Mouse (Mus musculus) midbrain, embryonic 11.5 days (tissue): Measurements from ENCODE around the gene Bcas3. TPM values are rescaled to one million over a fixed set of nuclear protein-coding genes. Genes with fewer than 3 reads are reported as not detected.
"Not testable (repeated sequence)": the region's sequence is repeated elsewhere in the genome, so short reads cannot be mapped to it uniquely, and the experiment has no call there.

Experiments
- ATAC-seq: fragments of 200-750 bp; cut with Nextera tagmentation; 2 replicates; pipeline ENCODE4 v1.8.0; 2017; ENCODE audit warnings: moderate TSS enrichment, moderate library complexity; ENCODE audit not compliant: low FRiP score
- DNase-seq: peaks from one replicate; pipeline ENCODE4 v3.0.0; 2015; ENCODE audit warnings: low spot score; ENCODE audit errors: missing footprints
- H3K27ac ChIP-seq: fragments of 300-500 bp; sonication (generic); 2 replicates; pipeline ENCODE4 v1.5.1; 2014; ENCODE audit warnings: low read depth, low read length
- H3K27me3 ChIP-seq: fragments of 300-500 bp; sonication (generic); 2 replicates; pipeline ENCODE4 v1.6.1; 2014; ENCODE audit warnings: mild to moderate bottlenecking, low read length, moderate library complexity, mixed read lengths; ENCODE audit not compliant: control insufficient read depth, insufficient read depth
- H3K36me3 ChIP-seq: fragments of 300-500 bp; sonication (generic); 2 replicates; pipeline ENCODE4 v1.6.1; 2014; ENCODE audit warnings: mild to moderate bottlenecking, low read length, moderate library complexity, mixed read lengths; ENCODE audit not compliant: control insufficient read depth, insufficient read depth
- H3K4me1 ChIP-seq: fragments of 300-500 bp; sonication (generic); 2 replicates; pipeline ENCODE4 v1.6.1; 2014; ENCODE audit warnings: low read length; ENCODE audit not compliant: control insufficient read depth, insufficient read depth
- H3K4me2 ChIP-seq: fragments of 300-500 bp; sonication (generic); 2 replicates; pipeline ENCODE4 v1.6.1; 2014; ENCODE audit warnings: mild to moderate bottlenecking, moderate library complexity
- H3K4me3 ChIP-seq: fragments of 300-500 bp; sonication (generic); 2 replicates; pipeline ENCODE4 v1.5.1; 2014; ENCODE audit warnings: low read depth, low read length
- H3K9ac ChIP-seq: fragments of 300-500 bp; sonication (generic); 2 replicates; pipeline ENCODE4 v1.6.1; 2014; ENCODE audit warnings: low read length
- H3K9me3 ChIP-seq: fragments of 300-500 bp; sonication (generic); 2 replicates; pipeline ENCODE4 v1.6.1; 2016; ENCODE audit warnings: low read length; ENCODE audit not compliant: control insufficient read depth
- WGBS: fragments of 180-500 bp; shearing (Covaris S2); extraction: QIAGEN DNeasy Blood & Tissue Kit; methylation state at CpG from one replicate; pipeline ENCODE4 v1.1.7; 2014; 5-methylcytosine and 5-hydroxymethylcytosine counted together
- polyA plus RNA-seq: library from polyadenylated mRNA; unstranded; fragments of >200 nt; fragmentation: Nextera tagmentation; extraction: Ambion mirVana; gene quantifications from 2 replicates; pipeline ENCODE4 v1.2.1, GENCODE M21; 2014

Gene Bcas3
- polyA plus RNA-seq, 1 experiment from 2014 or later, result 30.2 TPM

- Histone ChIP-seq H3K9ac (no peak overlapping the region), H3K36me3 (no peaks in the 10 kb centered on the region), H3K4me2 (no peak overlapping the region), H3K27ac (no peak overlapping the region), H3K27me3 (no peaks in the 10 kb centered on the region), H3K4me1 (no peaks in the 10 kb centered on the region), H3K4me3 (no peak overlapping the region), H3K9me3 (no peaks in the 10 kb centered on the region)
- 62% methylated on average over 7 of the region's 7 CpGs for WGBS
- no peak for ATAC-seq
- no peak for DNase-seq
These were observed 134.5 kb downstream of the Bcas3 start for GRCm38 (mm10) chr11:85487501-85487900.

GRCm38 (mm10) chr11:85492231-85492630 is 139.3 kb downstream of the Bcas3 start:
- Histone ChIP-seq H3K4me1 (no peaks in the 10 kb centered on the region), H3K27me3 (no peaks in the 10 kb centered on the region), H3K9me3 (no peaks in the 10 kb centered on the region), H3K4me3 (no peak overlapping the region), H3K27ac (no peak overlapping the region), H3K36me3 (no peaks in the 10 kb centered on the region), H3K9ac (no peak overlapping the region), H3K4me2 (no peak overlapping the region)
- WGBS, result 73% methylated on average over 12 of the region's 12 CpGs
- ATAC-seq (no peak), DNase-seq (no peak)

- Histone ChIP-seq H3K4me3 (no peak overlapping the region), H3K9me3 (no peaks in the 10 kb centered on the region), H3K36me3 (no peaks in the 10 kb centered on the region), H3K4me2 (no peak overlapping the region), H3K27ac (no peak overlapping the region), H3K27me3 (no peaks in the 10 kb centered on the region), H3K4me1 (no peaks in the 10 kb centered on the region), H3K9ac (no peak overlapping the region)
- DNase-seq (no peak), ATAC-seq (no peak)
- 84% methylated on average over 3 of the region's 3 CpGs for WGBS
These were observed 139.7 kb downstream of the Bcas3 start for GRCm38 (mm10) chr11:85492666-85493065.

- no peaks in the 10 kb centered on the region for H3K9me3 ChIP-seq
- no peak overlapping the region for H3K9ac ChIP-seq
- H3K27ac ChIP-seq, result no peak overlapping the region
- H3K4me3 ChIP-seq, result no peak overlapping the region
- H3K36me3 ChIP-seq, result no peaks in the 10 kb centered on the region
- WGBS, result 82% methylated on average over 5 of the region's 5 CpGs
- DNase-seq (no peak), ATAC-seq (no peak)
- no peaks in the 10 kb centered on the region for H3K27me3 ChIP-seq
- H3K4me1 ChIP-seq, result no peaks in the 10 kb centered on the region
- no peak overlapping the region for H3K4me2 ChIP-seq
These were observed 146.6 kb downstream of the Bcas3 start for GRCm38 (mm10) chr11:85499561-85499960.

GRCm38 (mm10) chr11:85502031-85502430 is 149.1 kb downstream of the Bcas3 start:
- H3K4me3 ChIP-seq, result no peak overlapping the region
- H3K36me3 ChIP-seq, result no peaks in the 10 kb centered on the region
- no peak overlapping the region for H3K9ac ChIP-seq
- no peak overlapping the region for H3K4me2 ChIP-seq
- DNase-seq (no peak), ATAC-seq (no peak)
- H3K9me3 ChIP-seq, result no peaks in the 10 kb centered on the region
- H3K27me3 ChIP-seq, result no peaks in the 10 kb centered on the region
- 76% methylated on average over 3 of the region's 3 CpGs for WGBS
- no peak overlapping the region for H3K27ac ChIP-seq
- no peaks in the 10 kb centered on the region for H3K4me1 ChIP-seq

- H3K27ac ChIP-seq, H3K4me1 ChIP-seq, H3K4me3 ChIP-seq, H3K36me3 ChIP-seq, H3K27me3 ChIP-seq, ATAC-seq, H3K4me2 ChIP-seq, H3K9me3 ChIP-seq, H3K9ac ChIP-seq: not testable (repeated sequence)
- peak; percentile 71 for DNase-seq
- WGBS, result 46% methylated on average over 4 of the region's 4 CpGs
These were observed 151.8 kb downstream of the Bcas3 start for GRCm38 (mm10) chr11:85504812-85505211.

- H3K9me3 ChIP-seq, result no peaks in the 10 kb centered on the region
- no peaks in the 10 kb centered on the region for H3K36me3 ChIP-seq
- peaks cover 3% of the 10 kb centered on the region for H3K4me1 ChIP-seq
- no peaks in the 10 kb centered on the region for H3K27me3 ChIP-seq
- H3K4me2 ChIP-seq, result no peak overlapping the region
- no peak for ATAC-seq
- no peak for DNase-seq
- H3K27ac ChIP-seq, result no peak overlapping the region
- 92% methylated on average over 4 of the region's 4 CpGs for WGBS
- H3K9ac ChIP-seq, result no peak overlapping the region
- no peak overlapping the region for H3K4me3 ChIP-seq
These were observed 152.8 kb downstream of the Bcas3 start for GRCm38 (mm10) chr11:85505811-85506210.

GRCm38 (mm10) chr11:85509334-85509733 is 156.4 kb downstream of the Bcas3 start:
- no peaks in the 10 kb centered on the region for H3K36me3 ChIP-seq
- no peak for DNase-seq
- no peaks in the 10 kb centered on the region for H3K27me3 ChIP-seq
- 86% methylated on average over 12 of the region's 12 CpGs for WGBS
- H3K4me2 ChIP-seq, result no peak overlapping the region
- ATAC-seq, result no peak
- H3K9ac ChIP-seq, result no peak overlapping the region
- no peak overlapping the region for H3K27ac ChIP-seq
- H3K4me1 ChIP-seq, result peaks cover 3% of the 10 kb centered on the region
- no peaks in the 10 kb centered on the region for H3K9me3 ChIP-seq
- no peak overlapping the region for H3K4me3 ChIP-seq

- DNase-seq (no peak), ATAC-seq (no peak)
- Histone ChIP-seq H3K27ac (no peak overlapping the region), H3K9ac (no peak overlapping the region), H3K4me3 (no peak overlapping the region), H3K9me3 (no peaks in the 10 kb centered on the region), H3K4me1 (peaks cover 3% of the 10 kb centered on the region), H3K27me3 (no peaks in the 10 kb centered on the region), H3K4me2 (no peak overlapping the region), H3K36me3 (no peaks in the 10 kb centered on the region)
- 87% methylated on average over 9 of the region's 9 CpGs for WGBS
These were observed 158.4 kb downstream of the Bcas3 start for GRCm38 (mm10) chr11:85511270-85511904.
